ENCODE assay signal across 9 mouse cellular contexts in the genomic region with DNA sequence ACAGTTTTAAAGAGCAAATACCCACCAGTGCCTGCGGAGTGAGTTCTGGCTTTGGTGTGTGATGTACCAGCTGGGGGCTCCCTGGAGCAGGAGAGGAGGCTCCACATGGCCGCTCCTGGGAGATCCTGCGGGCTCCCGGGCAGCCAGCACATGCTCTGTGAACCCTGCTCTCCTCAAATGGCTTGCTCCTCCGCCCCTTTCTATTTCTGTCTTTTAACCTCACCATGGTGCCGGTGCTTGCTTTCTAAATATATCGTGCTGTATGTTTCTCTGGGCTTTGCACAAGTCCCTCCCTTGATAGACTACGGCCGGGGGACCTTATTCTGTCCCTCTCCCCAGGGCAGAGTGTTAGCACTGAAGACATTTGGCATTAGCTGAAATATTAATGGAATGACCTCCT. TPM values are rescaled to one million over a fixed set of nuclear protein-coding genes. Genes with fewer than 3 reads are reported as not detected.
DNase-seq lines count a peak whose midpoint lies in the region; ATAC-seq and TF ChIP-seq lines count a peak whose summit lies in the region.
"Had no signal": no experiment of that assay in that cellular context is flagged by ENCODE, and none has a peak within 500 bp of the region (broad histone marks: within the 10 kb centered on the region; RNA-seq: fewer than 3 reads in every experiment).

No protein-coding gene starts in this region.

- TF ChIP-seq POLR2A in heart, adult 2 months (IDR thresholded peaks at IDR 0.05; ENCODE audit: insufficient read depth, low read depth, low read length), result 0 out of 2 replicates have a peak, but pooled peaks have one; percentile 36

- H3K36me3 ChIP-seq in forebrain, postnatal 0 days (ENCODE audit: insufficient read depth), result peaks cover 75% of the 10 kb centered on the region
- H3K36me3 ChIP-seq in forebrain, embryonic 11.5 days (ENCODE audit: control insufficient read depth, insufficient read depth, low read length), result no peaks in the 10 kb centered on the region; the same call in 1 of the 2 replicates
- H3K36me3 ChIP-seq in heart, adult 2 months (ENCODE audit: control insufficient read depth, insufficient read depth, low read length), result no peaks in the 10 kb centered on the region
- no peaks in the 10 kb centered on the region for H3K36me3 ChIP-seq in kidney, postnatal 0 days (ENCODE audit: insufficient read depth, low read length)

- intact Hi-C loops in heart, adult 2 months (cut with DNase I), result no loop called here

- no peak overlapping the region for H3K4me3 ChIP-seq in forebrain, postnatal 0 days (ENCODE audit: low read depth, low read length)
- no peak overlapping the region for H3K4me3 ChIP-seq in forebrain, embryonic 11.5 days (ENCODE audit: low read depth, low read length)
- no peak overlapping the region for H3K4me3 ChIP-seq in heart, adult 2 months
- H3K4me3 ChIP-seq in kidney, postnatal 0 days (replicated peaks; ENCODE audit: low read depth, low read length), result no peak overlapping the region
- H3K4me3 ChIP-seq: limb, embryonic 15.5 days had no signal

- H3K27ac ChIP-seq in forebrain, postnatal 0 days (ENCODE audit: low read depth, low read length), result no peak overlapping the region
- H3K27ac ChIP-seq in forebrain, embryonic 11.5 days (ENCODE audit: low read depth, low read length), result no peak overlapping the region
- H3K27ac ChIP-seq in heart, adult 2 months, result peak overlapping the region; percentile 79
- no peak overlapping the region for H3K27ac ChIP-seq in kidney, postnatal 0 days
- H3K27ac ChIP-seq: limb, embryonic 15.5 days had no signal

- no peak overlapping the region for H3K4me2 ChIP-seq in forebrain, postnatal 0 days (ENCODE audit: low read depth)
- no peak overlapping the region for H3K4me2 ChIP-seq in forebrain, embryonic 11.5 days (ENCODE audit: low read depth, low read length, severe bottlenecking)
- no peak overlapping the region for H3K4me2 ChIP-seq in kidney, postnatal 0 days (ENCODE audit: low read length)
- H3K4me2 ChIP-seq: limb, embryonic 15.5 days had no signal

- no peak overlapping the region for H3K9ac ChIP-seq in forebrain, postnatal 0 days
- H3K9ac ChIP-seq in forebrain, embryonic 11.5 days (ENCODE audit: low read length), result no peak overlapping the region
- H3K9ac ChIP-seq in heart, adult 2 months (ENCODE audit: low read depth, low read length), result peak overlapping the region; percentile 41
- H3K9ac ChIP-seq in kidney, postnatal 0 days (ENCODE audit: low read depth, low read length), result peak overlapping the region; percentile 27; the same call in 1 of the 2 replicates
- H3K9ac ChIP-seq: limb, embryonic 15.5 days had no signal

- ATAC-seq in forebrain, postnatal 0 days, result no peak
- ATAC-seq in forebrain, embryonic 11.5 days (replicated peaks; ENCODE audit: low FRiP score), result no peak
- no peak; the same call in 1 of the 2 replicates for ATAC-seq in kidney, postnatal 0 days (replicated peaks; ENCODE audit: low FRiP score, low read depth)

- H3K4me1 ChIP-seq in forebrain, postnatal 0 days (ENCODE audit: insufficient read depth), result no peaks in the 10 kb centered on the region
- H3K4me1 ChIP-seq in forebrain, embryonic 11.5 days (replicated peaks; ENCODE audit: control insufficient read depth, insufficient read depth, low read length), result no peaks in the 10 kb centered on the region
- peaks cover 3% of the 10 kb centered on the region; the same call in 1 of the 2 replicates for H3K4me1 ChIP-seq in heart, adult 2 months (ENCODE audit: control insufficient read depth, insufficient read depth, low read length)
- no peaks in the 10 kb centered on the region for H3K4me1 ChIP-seq in kidney, postnatal 0 days (replicated peaks; ENCODE audit: insufficient read depth, low read length)
- H3K4me1 ChIP-seq: limb, embryonic 15.5 days had no signal

- TF ChIP-seq CTCF in forebrain, postnatal 0 days (IDR thresholded peaks at IDR 0.05; ENCODE audit: low read depth), result peak; percentile 20; the same call in 1 of the 2 replicates
- peak; percentile 62 for TF ChIP-seq CTCF in heart, adult 2 months (IDR thresholded peaks at IDR 0.05)
- TF ChIP-seq CTCF in kidney, postnatal 0 days (IDR thresholded peaks at IDR 0.05; ENCODE audit: low read depth), result peak; percentile 43

- no peaks in the 10 kb centered on the region for H3K79me2 ChIP-seq in heart, adult 2 months (replicated peaks; ENCODE audit: control insufficient read depth, insufficient read depth, low read length)

- H3K9me3 ChIP-seq in forebrain, postnatal 0 days (ENCODE audit: low read length), result no peaks in the 10 kb centered on the region
- no peaks in the 10 kb centered on the region for H3K9me3 ChIP-seq in forebrain, embryonic 11.5 days (ENCODE audit: control insufficient read depth, low read length)
- no peaks in the 10 kb centered on the region for H3K9me3 ChIP-seq in kidney, postnatal 0 days (replicated peaks; ENCODE audit: low read length)
- H3K9me3 ChIP-seq: limb, embryonic 15.5 days had no signal

- no peak for DNase-seq in forebrain, postnatal 0 days
- DNase-seq in forebrain, embryonic 11.5 days (ENCODE audit: low spot score), result no peak
- peak; percentile 63 for DNase-seq in adrenal gland, postnatal 14 days
- DNase-seq in heart, adult 2 months, result peak; percentile 59 to 78
- DNase-seq in kidney, postnatal 0 days (ENCODE audit: low spot score), result peak; percentile 67
- no peak for DNase-seq in thymus, adult 18-20 months
- no peak for DNase-seq in frontal cortex, adult 2 months (ENCODE audit: extremely low spot score in 1 of 2, low spot score in 1 of 2)
- no peak for DNase-seq in frontal cortex, postnatal 14 days (ENCODE audit: low spot score in 2 of 2)

- 0 out of 2 replicates have a peak, but pooled peaks have one; percentile 54 for TF ChIP-seq EP300 in heart, adult 2 months (IDR thresholded peaks at IDR 0.05; ENCODE audit: insufficient read depth, low read depth, low read length)

- H3K27me3 ChIP-seq in forebrain, postnatal 0 days (ENCODE audit: insufficient read depth, low read length), result no peaks in the 10 kb centered on the region
- H3K27me3 ChIP-seq in forebrain, embryonic 11.5 days (ENCODE audit: control insufficient read depth, insufficient read depth, low read length), result no peaks in the 10 kb centered on the region
- H3K27me3 ChIP-seq in heart, adult 2 months (ENCODE audit: control insufficient read depth, insufficient read depth, low read length), result no peaks in the 10 kb centered on the region
- H3K27me3 ChIP-seq in kidney, postnatal 0 days (ENCODE audit: insufficient read depth, low read length), result no peaks in the 10 kb centered on the region
- H3K27me3 ChIP-seq: limb, embryonic 15.5 days had no signal

- 43% methylated on average over 9 of the region's 9 CpGs for WGBS in forebrain, postnatal 0 days
- 59% methylated on average over 9 of the region's 9 CpGs for WGBS in forebrain, embryonic 11.5 days
- WGBS in heart, adult 2 months, result 14% methylated on average over 9 of the region's 9 CpGs
- WGBS in kidney, postnatal 0 days, result 28% methylated on average over 9 of the region's 9 CpGs

RNA-seq across cellular contexts. Expression of a gene that starts 15.5 kb away (rescaled TPM):
- 37.0 and 50.5 TPM in 2 replicates for total RNA-seq in forebrain, postnatal 0 days (2014; rRNA removed)
- 30.4 and 31.1 TPM in 2 replicates for polyA plus RNA-seq in forebrain, postnatal 0 days (2015; fragmentation: Nextera tagmentation; extraction: Ambion mirVana)
- polyA plus RNA-seq in forebrain, embryonic 11.5 days (2014; fragmentation: Nextera tagmentation; extraction: Ambion mirVana), result 14.4 and 15.3 TPM in 2 replicates
- 22.7 and 30.5 TPM in 2 replicates for total RNA-seq in adrenal gland, postnatal 14 days (2021)
- 10 to 100 TPM; 19.7 to 22.7 TPM for total RNA-seq in heart, adult 2 months (2021)
- 46.2 and 46.7 TPM in 2 replicates for polyA plus RNA-seq in heart, adult 2 months (2012; rRNA removed)
- polyA plus RNA-seq in kidney, postnatal 0 days (2015; fragmentation: Nextera tagmentation; extraction: Ambion mirVana), result 41.0 and 42.8 TPM in 2 replicates
- polyA plus RNA-seq in frontal cortex, adult 2 months (2012; rRNA removed), result 75.4 and 82.3 TPM in 2 replicates

RNA-seq across cellular contexts. Expression of a gene that starts 17.6 kb away (rescaled TPM):
- total RNA-seq in forebrain, postnatal 0 days (2014; rRNA removed), result 917 and 954 TPM in 2 replicates
- 702 and 718 TPM in 2 replicates for polyA plus RNA-seq in forebrain, postnatal 0 days (2015; fragmentation: Nextera tagmentation; extraction: Ambion mirVana)
- polyA plus RNA-seq in forebrain, embryonic 11.5 days (2014; fragmentation: Nextera tagmentation; extraction: Ambion mirVana), result 109 and 115 TPM in 2 replicates
- total RNA-seq in adrenal gland, postnatal 14 days (2021), result 24.4 and 27.2 TPM in 2 replicates
- 10 to 100 TPM; 13.1 to 15.9 TPM for total RNA-seq in heart, adult 2 months (2021)
- 20.7 and 26.2 TPM in 2 replicates for polyA plus RNA-seq in heart, adult 2 months (2012; rRNA removed)
- polyA plus RNA-seq in kidney, postnatal 0 days (2015; fragmentation: Nextera tagmentation; extraction: Ambion mirVana), result 50.6 and 54.2 TPM in 2 replicates
- polyA plus RNA-seq in frontal cortex, adult 2 months (2012; rRNA removed), result 609 and 620 TPM in 2 replicates

RNA-seq across cellular contexts. Expression of a gene that starts 41.3 kb away (rescaled TPM):
- 14.8 and 19.3 TPM in 2 replicates for total RNA-seq in forebrain, postnatal 0 days (2014; rRNA removed)
- polyA plus RNA-seq in forebrain, postnatal 0 days (2015; fragmentation: Nextera tagmentation; extraction: Ambion mirVana), result 14.1 and 14.9 TPM in 2 replicates
- 248 and 259 TPM in 2 replicates for polyA plus RNA-seq in forebrain, embryonic 11.5 days (2014; fragmentation: Nextera tagmentation; extraction: Ambion mirVana)
- total RNA-seq in adrenal gland, postnatal 14 days (2021), result 53.9 and 60.2 TPM in 2 replicates
- total RNA-seq in heart, adult 2 months (2021), result 1 to 10 TPM; 5.3 to 6.1 TPM
- 4.8 and 5.4 TPM in 2 replicates for polyA plus RNA-seq in heart, adult 2 months (2012; rRNA removed)
- 59.3 and 73.1 TPM in 2 replicates for polyA plus RNA-seq in kidney, postnatal 0 days (2015; fragmentation: Nextera tagmentation; extraction: Ambion mirVana)
- polyA plus RNA-seq in frontal cortex, adult 2 months (2012; rRNA removed), result 4.2 and 4.4 TPM in 2 replicates

RNA-seq across cellular contexts. Expression of a gene that starts 44.8 kb away (rescaled TPM):
- total RNA-seq in forebrain, postnatal 0 days (2014; rRNA removed), result 45.0 and 69.2 TPM in 2 replicates
- 35.0 and 41.4 TPM in 2 replicates for polyA plus RNA-seq in forebrain, postnatal 0 days (2015; fragmentation: Nextera tagmentation; extraction: Ambion mirVana)
- polyA plus RNA-seq in forebrain, embryonic 11.5 days (2014; fragmentation: Nextera tagmentation; extraction: Ambion mirVana), result 39.4 and 40.7 TPM in 2 replicates
- 73.2 and 73.8 TPM in 2 replicates for total RNA-seq in adrenal gland, postnatal 14 days (2021)
- total RNA-seq in heart, adult 2 months (2021), result 10 to 100 TPM; 34.4 to 34.8 TPM
- polyA plus RNA-seq in heart, adult 2 months (2012; rRNA removed), result 88.0 and 118 TPM in 2 replicates
- polyA plus RNA-seq in kidney, postnatal 0 days (2015; fragmentation: Nextera tagmentation; extraction: Ambion mirVana), result 62.2 and 71.1 TPM in 2 replicates
- 92.8 and 93.3 TPM in 2 replicates for polyA plus RNA-seq in frontal cortex, adult 2 months (2012; rRNA removed)

Comparison
In these comparisons a context has a peak if more than half of its experiments do, and no peak if none do; other contexts are left out.
1. DNase-seq: peak in adrenal gland, postnatal 14 days (single experiment), heart, adult 2 months (2 of 2) and kidney, postnatal 0 days (single experiment); none in forebrain, postnatal 0 days (single experiment), forebrain, embryonic 11.5 days (single experiment), thymus, adult 18-20 months (0 of 2), frontal cortex, adult 2 months (0 of 2) and frontal cortex, postnatal 14 days (0 of 2).
2. H3K9ac ChIP-seq: peak in heart, adult 2 months (single experiment) and kidney, postnatal 0 days (single experiment); none in forebrain, postnatal 0 days (single experiment) and forebrain, embryonic 11.5 days (single experiment).
3. Peak in every context shown above with its lines, with median percentiles within 50 percentile points of each other: CTCF ChIP-seq.